Mouse (Mus musculus) T-helper 1 cell (primary cell): ENCODE results near the gene Zfp248.

Experiments used
- in situ Hi-C: fragments of 300-600 bp; cut with MboI, MseI; formaldehyde crosslinking; loops from one replicate; pipeline ENCODE4 v1.15.1; 2025; ENCODE audit warnings: high pct_unique_total_duplicates

Gene Zfp248

GRCm38 (mm10) chr6:118455042-118455631 lies at the start of gene Zfp248:
Gene Zfp248 (minus strand): TSS chr6:118455528.
- in situ Hi-C loops = loop anchor here (10.0 kb wide), 1 partner anchor 110 kb away; the partner anchor contains the start of gene Ankrd26

GRCm38 (mm10) chr6:118499010-118499409 lies 43.7 kb upstream of the Zfp248 start:
- in situ Hi-C loops = no loop called here

GRCm38 (mm10) chr6:118482125-118482524 lies 26.8 kb upstream of the Zfp248 start:
- in situ Hi-C loops = no loop called here

- in situ Hi-C loops = no loop called here
Measured at GRCm38 (mm10) chr6:118478957-118479708, 23.8 kb upstream of the Zfp248 start, which contains the start of gene Zfp9. Gene Zfp9 (minus strand): TSS chr6:118479320.

GRCm38 (mm10) chr6:118477875-118478785 lies 22.8 kb upstream of the Zfp248 start:
- in situ Hi-C loops = no loop called here

GRCm38 (mm10) chr6:118462069-118462705 lies 6.9 kb upstream of the Zfp248 start:
- in situ Hi-C loops = no loop called here

- in situ Hi-C loops = loop anchor here (10.0 kb wide), 1 partner anchor 107 kb away; the partner anchor contains the start of gene Ankrd26
Measured at GRCm38 (mm10) chr6:118457726-118458125, 2.4 kb upstream of the Zfp248 start.

GRCm38 (mm10) chr6:118454452-118454851 lies 876 bp downstream of the Zfp248 start:
- in situ Hi-C loops = loop anchor here (10.0 kb wide), 1 partner anchor 110 kb away; the partner anchor contains the start of gene Ankrd26

- in situ Hi-C loops = no loop called here
Measured at GRCm38 (mm10) chr6:118431502-118431901, 23.8 kb downstream of the Zfp248 start.

GRCm38 (mm10) chr6:118426666-118427065 lies 28.7 kb downstream of the Zfp248 start:
- in situ Hi-C loops = no loop called here

GRCm38 (mm10) chr6:118419050-118419920 lies 36.0 kb downstream of the Zfp248 start, which contains the start of gene Bms1:
Gene Bms1 (minus strand): TSS chr6:118419474.
- in situ Hi-C loops = no loop called here

- in situ Hi-C loops = no loop called here
Measured at GRCm38 (mm10) chr6:118410428-118410827, 44.9 kb downstream of the Zfp248 start.

- in situ Hi-C loops = no loop called here
Measured at GRCm38 (mm10) chr6:118408510-118408909, 46.8 kb downstream of the Zfp248 start.

- in situ Hi-C loops = no loop called here
Measured at GRCm38 (mm10) chr6:118406421-118406820, 48.9 kb downstream of the Zfp248 start.

- in situ Hi-C loops = no loop called here
Measured at GRCm38 (mm10) chr6:118390746-118391145, 64.6 kb downstream of the Zfp248 start.

- in situ Hi-C loops = no loop called here
Measured at GRCm38 (mm10) chr6:118385962-118386361, 69.4 kb downstream of the Zfp248 start.

GRCm38 (mm10) chr6:118381234-118381633 lies 74.1 kb downstream of the Zfp248 start:
- in situ Hi-C loops = no loop called here

GRCm38 (mm10) chr6:118380630-118381029 lies 74.7 kb downstream of the Zfp248 start:
- in situ Hi-C loops = no loop called here

GRCm38 (mm10) chr6:118379451-118380167 lies 75.7 kb downstream of the Zfp248 start:
- in situ Hi-C loops = no loop called here

- in situ Hi-C loops = no loop called here
Measured at GRCm38 (mm10) chr6:118377611-118378010, 77.7 kb downstream of the Zfp248 start.
